Mouse (Mus musculus): ENCODE measurements around the gene Heg1.
A peak's percentile ranks its signal among the peaks of the same experiment; 100 is the strongest.

The Heg1 gene

DNA sequence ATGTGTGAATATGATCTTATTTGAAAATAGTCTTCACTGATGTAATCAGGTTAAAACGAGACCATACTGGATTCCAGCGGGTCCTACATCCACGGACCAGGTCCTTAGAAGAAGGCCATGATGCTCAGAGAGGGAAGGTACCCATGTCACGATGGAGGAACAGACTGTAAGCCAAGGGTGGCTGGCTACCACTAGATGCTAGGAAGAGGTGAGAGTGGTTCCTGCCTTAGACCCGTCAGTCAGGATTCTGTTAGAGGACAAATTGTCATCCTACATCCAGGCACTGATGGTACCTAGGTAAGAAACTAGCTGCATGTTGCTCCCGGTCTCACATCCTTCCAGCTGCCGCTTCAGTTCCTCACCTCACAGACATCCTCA, 6.9 kb upstream of the Heg1 start:
- DNase-seq (ENCODE audit: low spot score in 2 of 2) = no peak

DNA sequence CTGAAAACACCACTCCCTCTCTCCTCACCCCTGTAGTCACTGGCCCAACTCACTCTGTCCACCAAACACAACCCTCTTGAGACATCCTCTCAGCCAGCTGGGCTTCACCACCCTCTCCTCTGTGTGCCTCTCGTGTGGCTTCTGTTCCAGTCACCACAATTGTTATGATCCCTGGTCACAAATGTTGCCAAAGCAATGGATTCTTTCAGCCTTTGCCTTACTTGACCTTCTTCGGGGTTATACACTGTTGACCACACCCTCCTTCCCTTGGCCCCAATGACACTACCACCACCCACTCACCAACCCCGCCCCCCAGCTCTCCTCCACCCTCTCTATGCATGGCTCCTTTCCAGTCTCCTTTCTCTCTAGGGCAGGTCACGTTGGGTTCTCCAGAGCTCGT, 6.3 kb upstream of the Heg1 start:
- DNase-seq (ENCODE audit: low spot score in 2 of 2) = no peak

DNA sequence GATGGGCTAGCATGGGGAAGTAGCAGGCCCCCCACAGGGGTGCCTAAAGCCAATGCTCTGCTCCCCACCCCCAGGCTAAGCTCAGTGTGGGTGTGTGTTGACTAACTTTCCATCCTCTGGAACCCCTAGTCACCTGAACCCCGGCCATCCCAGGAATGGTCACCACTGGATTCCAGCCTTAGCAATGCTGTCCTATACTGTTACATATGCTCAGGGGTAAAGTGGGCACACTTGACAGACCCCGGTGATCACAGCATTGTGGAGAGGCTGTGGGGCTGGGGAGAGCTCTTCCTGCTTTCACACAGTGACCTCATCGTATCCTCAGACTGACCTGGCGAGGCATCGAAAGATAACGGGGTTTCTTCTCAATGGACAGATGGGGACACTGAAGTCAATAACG, 3.9 kb upstream of the Heg1 start:
- DNase-seq (ENCODE audit: low spot score in 2 of 2) = no peak

DNA sequence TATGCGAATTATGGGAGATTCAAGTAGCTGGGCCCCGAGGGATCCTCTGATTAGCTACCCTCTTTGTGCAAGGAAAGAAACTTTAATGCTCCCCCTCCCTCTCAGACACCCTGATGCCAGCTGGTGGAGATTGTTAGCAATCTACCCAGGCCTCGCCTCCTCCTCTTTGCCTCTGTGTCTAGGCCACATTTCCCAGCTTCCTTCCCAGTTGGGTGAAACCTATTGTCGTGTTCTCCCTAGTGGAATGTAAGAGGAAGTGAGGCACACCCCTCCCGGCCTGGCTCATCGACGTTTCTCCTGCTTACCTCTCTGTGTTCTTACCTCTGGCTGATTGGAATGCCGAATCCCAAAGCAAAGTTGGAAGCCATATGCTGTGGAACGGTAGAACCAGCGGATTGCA, 3.4 kb upstream of the Heg1 start:
- no peak for DNase-seq (ENCODE audit: low spot score in 2 of 2)

DNA sequence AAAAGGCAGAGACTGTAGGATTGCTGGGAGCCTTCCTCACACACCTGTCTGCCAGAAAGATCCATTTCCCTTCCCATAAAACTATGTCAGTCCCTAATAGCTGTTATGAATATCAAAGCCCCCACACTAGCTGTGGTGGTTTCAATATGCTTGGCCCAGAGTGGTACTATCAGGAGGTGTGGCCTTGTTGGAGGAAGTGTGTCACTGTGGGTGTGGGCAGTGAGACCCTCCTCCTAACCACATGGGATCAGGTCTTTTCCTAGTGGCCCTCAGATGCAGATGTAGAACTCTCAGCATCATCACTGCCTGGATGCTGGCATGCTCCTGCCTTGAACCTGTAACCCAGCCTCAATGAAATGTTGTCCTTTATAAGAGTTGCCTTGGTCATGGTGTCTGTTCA, 2.5 kb upstream of the Heg1 start:
- no peak for DNase-seq (ENCODE audit: low spot score in 2 of 2)

DNA sequence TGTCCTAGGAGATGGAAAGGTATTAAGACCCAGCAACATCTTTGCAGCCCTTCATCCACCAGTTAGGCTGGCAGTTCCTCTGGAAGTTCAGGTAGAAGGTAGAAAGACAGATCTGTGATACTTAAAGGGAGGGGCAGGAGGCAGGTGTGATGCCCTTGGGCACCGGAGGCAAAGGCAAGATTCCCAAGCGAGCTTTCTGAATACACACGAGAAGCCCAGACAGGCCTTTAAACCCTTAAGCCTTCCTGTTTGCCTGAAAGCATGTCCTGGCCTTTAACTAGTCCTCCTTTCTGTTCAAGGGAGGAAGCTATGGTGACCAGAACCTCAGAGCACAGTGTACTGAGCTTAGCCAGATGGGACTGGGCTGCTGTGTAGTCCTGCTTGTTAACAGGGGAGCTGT, 1.5 kb upstream of the Heg1 start:
- DNase-seq (ENCODE audit: low spot score in 2 of 2) = no peak

DNA sequence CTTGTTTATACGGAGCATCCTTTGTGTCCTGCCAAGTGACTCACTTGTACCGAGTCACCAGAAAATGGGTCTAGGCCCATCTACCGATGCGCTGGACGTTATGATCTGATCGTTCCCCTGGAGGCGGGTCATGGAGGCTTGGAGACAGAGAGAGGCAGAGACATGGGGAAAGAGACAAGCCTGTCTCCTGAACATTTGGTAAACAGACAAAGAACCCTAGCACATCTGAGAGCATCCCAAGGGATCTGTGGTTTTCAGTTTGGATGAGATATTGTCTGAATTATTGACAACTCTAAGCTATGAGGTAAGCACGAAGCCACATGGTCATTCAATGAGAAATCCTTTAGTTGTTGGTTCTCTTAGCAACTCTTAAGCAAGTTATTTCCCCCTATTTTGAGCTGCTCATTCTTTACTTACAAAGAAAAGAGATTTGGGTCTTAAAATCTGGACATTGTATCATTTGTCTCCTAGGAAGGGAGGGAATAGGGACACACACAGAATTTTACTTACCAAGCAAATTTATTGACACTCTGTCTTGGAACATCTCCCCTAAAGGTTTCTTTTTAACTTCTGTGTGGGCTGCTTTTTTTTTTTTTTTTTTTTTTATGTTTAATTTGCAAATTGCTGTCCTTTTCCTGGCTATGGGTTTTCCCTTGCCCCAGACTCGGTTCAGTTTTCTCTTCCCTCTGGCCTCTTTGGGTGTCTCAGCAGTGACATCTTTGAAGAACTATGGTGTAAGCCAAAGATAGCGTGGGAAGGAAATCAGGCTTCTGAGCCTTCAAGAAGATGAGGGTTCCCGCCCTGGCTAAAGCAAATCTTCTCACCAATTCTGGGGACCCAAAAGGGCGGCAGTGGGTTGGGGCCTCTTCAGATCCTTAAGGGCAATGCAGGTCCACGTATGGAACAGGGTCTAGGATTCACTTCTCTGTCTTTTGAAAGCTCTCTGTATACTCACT, 686 bp upstream of the Heg1 start:
- peak; percentile 17 to 25 for DNase-seq (ENCODE audit: low spot score in 2 of 2)

DNA sequence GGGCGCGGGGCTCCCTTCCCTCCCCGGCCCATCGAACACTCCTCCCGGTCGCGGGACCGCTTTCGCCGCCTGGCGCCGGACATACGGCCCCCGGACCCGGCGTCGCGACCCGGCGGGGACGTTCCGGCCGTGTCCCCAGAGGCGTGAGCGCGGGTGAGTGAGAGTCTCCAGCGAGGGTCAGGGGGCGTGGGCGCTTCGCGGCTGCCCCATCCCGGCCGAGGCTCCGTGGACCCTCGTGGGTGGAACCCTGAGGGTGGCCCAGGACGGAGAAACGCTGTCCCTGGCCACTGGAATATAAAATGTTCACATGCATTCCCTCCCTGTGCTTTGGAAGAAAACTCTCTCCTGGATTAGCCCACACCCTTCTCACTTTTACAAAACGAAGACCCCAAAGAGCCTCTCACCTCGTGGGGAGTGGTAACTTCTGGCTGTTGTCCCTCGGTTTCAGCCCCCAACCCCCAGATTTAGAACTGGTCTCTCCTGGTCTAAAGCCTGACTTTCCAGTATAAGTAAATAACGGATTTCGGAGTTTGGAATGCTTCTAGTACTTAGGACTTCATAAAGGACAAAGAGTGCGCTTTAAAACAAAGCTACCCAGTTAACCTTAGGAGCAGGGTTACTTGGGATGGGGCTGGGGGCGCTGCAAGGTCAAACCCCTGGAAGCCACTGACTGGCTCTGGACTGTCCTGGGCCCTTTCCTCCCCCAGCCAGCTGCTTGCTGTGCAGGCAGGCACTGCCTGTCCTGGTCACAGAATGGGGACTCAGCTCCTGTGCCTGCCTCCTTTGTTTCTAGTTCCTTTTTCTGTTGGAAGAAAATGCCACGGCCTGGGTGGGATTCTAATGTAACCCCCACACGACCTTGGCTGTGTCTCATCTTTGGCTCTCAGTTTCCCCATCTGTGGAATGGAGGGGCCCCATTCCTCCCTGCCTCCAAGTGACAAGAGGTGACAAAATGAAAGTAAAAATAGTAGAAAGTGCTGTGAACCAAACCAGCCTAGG, 832 bp downstream of the Heg1 start:
- peak; percentile 25 to 26 for DNase-seq (ENCODE audit: low spot score in 2 of 2)

DNA sequence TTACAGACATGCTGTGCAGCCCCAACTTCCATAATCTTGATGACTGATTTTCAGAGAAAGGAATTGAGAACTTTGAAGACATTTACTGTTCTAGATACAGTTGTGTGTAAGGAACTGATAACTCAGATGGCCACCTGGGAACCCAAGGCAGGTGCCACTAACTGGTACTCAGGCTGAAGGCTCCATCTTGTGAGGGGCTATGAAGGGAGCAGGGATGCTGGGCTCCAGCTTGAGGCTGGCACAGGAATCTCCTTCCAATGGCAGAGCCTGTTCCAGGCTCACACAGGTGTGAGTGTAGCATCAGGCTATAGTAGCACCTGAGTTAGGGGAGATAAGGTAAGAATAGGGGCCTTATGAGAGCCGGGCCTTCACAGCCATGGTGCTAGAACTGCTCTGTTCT, 1.9 kb downstream of the Heg1 start:
- no peak for DNase-seq (ENCODE audit: low spot score in 2 of 2)

DNA sequence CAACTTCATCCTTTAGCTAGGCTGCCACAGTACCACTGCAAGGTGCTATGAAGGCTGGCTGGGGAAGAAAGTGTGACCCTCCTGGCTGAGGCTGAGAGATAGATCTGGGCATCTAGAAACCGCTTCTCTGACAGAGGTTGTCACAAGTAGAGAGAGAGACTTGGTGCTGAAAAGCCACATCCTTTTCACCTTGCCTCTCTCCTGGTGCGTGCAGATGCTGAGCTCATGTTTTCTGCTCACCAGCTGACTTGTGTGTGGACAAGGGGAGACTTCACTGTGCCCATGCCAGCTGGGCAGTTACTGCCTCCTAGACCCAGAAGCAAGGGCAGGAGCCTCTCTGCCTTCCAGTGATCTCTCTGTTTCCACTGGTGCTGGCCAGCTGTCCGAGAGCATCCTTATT, 3.6 kb downstream of the Heg1 start:
- DNase-seq (ENCODE audit: low spot score in 2 of 2) = peak; percentile 56 to 62

DNA sequence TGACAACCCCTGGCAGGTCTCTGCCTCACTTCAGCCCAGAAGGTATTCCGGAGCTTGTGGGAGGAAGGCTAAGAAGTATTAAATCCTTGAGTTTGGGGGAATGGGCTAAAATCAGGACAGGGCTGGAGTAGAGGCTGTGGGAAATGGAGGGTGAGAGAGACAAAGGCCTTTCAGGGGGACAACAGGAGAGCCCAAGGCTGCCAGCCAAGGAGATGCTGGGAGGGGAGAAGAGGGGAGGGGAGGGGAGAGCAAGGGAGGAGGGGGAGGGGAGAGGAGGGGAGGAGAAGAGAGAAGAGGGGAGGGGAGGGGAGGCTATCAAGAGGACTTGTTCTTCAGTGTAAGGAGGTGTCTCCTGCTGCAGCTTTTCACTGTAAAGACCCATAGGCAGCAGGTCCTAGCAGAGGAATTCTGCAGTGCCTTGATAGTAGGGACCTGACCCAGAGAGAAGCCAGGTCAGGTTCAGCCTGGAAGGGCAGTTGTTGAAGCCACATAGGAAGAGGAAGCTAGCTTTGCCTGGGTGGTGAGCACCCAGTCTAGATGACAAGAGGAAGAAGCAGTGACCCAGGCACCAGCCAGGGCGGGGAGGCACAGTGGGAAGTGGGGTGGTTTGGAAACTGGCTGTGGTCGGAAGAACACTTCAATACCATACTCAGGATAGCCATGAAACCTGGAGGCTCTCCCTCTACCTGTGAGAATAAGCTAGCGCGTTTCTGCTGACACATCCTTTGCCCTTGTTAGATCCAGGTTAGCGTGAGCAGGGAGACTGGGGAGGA, 7.0 kb downstream of the Heg1 start:
- DNase-seq (ENCODE audit: low spot score in 2 of 2) = peak in 1 of 2 experiments; percentile 26

DNA sequence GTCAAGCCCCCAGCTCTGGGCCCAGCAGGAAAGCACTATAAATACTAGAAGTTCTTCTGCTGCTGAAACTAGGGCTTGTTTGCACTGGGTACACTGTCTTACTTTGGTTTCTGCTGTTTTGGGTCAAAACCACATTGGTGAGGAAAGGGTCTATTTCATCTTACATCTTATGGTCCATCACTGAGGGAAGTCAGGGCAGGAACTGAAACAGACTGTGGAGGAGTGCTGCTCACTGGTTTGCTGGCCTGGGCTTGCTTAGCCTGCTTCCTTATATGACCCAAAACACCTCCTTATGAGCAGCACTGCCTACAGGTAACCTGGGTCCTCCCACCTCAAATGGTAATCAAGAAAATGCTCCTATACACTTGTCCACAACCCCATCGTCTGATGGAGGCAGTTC, 9.4 kb downstream of the Heg1 start:
- DNase-seq (ENCODE audit: low spot score in 2 of 2) = no peak

DNA sequence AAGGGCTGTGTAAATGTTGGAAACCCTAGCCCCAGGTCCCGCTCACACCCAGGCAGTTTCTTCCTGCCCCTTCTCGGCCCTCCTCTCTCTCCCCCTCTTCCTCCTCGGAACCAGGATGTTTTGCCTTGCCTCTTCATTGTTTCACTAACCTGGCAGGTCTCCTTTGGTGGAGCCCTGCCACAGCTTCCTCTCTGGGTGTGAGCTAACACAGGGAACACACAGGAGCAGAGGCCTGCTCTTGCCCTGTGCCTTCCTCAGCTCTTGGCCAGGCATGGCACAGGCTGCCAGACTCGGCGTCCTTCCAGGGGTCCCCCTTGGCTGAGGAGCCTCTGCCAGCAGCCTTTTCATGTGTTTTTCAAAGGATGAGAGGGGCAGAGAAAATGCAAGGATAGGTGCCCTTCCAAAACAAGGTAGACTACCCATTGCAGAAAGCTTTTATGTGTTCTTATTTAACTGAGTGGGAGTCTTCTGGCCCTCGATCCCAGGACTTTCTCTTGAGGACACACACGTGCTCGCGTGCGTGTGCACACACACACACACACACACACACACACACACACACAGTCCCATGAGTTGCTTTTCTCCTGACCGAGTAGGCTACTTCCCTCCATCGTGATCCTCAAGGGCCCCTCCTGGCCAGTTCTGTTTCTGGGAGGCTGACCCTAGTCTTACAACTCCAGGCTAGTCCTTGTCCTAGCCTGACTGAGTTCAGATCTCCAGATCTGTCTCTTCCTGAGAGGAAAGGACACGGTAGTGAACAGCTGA, 12.8 kb downstream of the Heg1 start:
- no peak for DNase-seq (ENCODE audit: low spot score in 2 of 2)

DNA sequence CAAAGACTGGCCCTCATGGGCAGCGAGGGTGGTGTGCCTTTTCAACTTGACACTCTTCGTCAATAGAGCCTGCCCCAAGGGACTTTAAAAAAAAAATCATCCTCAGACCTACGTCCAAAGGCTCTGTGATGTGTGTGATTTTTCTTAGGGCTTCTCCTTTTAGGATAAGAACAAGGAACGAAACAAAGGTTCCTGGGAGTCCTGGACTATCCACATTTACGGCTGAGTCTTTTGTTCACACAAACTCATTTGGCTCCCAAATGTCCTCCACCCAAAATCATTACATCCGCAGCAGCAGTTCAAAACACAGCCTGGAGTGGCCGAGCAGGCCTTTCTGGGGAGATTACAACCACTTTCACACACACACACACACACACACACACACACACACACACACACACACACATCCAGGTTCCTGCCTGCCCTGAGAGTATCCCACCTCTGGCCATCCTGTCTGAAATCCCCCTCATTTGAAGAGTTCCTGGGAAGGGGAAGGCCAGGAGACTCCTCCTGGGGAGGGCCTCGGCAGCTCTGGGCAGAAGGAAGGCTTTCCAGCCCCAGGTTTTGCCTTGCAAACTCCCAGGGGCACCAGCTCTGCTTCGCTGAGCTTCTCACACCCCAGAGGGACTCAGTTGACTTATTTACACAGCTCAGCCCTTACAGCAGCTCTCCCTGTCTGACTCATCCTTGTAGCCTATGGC, 13.6 kb downstream of the Heg1 start:
- no peak for DNase-seq (ENCODE audit: low spot score in 2 of 2)

DNA sequence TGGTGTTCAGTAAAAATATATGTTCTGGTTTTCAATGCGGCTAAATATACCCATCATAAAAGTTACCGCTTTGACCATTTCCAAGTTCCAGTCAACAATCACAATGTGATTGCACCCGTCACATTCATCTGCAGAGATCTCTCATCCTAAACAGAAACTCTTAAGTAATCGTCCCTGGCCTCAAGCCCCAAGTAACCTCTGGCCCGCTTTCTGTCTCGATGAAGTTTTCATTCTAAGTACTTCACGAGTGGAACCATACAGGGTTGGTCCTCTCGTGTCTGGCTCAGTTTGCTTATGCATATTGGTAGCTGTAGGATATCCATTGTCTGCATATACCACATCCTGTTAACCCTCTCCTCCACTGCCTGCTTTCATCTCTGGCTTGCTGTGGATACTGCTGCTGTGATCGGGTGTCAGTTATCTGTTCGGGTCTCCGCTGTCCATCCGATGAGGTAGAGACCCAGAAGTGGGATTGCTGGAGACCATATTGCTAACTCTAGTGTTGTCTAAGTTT, 14.2 kb downstream of the Heg1 start:
- no peak for DNase-seq (ENCODE audit: low spot score in 2 of 2)

DNA sequence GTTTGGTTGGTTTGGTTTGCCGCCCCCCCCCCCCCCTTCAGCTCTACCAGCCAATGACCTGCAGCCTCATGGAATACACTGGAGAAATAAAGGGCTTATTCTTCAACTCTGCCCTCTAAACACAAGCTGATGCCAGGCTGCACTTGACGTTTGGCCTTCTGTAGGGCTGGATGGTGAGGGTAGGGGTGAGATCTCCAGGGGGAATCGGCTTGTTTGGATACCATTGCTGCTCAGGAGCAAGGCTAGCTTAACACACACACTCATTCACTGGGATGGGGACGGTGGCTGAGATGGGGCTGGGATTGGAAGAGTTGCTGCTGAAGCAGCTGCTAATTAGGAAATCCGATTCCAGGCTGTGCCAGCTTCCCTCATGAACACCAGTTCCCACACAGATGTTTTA, 16.4 kb downstream of the Heg1 start:
- no peak for DNase-seq (ENCODE audit: low spot score in 2 of 2)

DNA sequence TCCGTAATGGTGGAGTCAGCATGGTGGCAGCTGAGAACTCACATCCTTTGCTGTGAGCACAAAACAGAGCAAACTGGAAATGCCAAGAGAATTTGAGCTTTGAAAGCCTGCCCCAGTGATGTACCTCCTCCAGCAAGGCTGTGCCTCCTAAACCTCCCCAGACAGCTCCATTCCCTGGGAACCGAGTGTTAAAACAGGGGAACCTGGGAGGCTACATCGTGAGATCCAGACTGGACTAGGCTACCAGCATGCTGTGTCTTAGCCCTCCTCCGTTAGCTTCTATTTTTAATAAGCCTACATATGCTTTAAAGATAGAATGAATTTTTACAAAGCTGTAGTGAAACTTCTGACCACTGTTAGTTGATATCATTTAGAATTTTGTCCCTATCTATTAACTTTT, 17.7 kb downstream of the Heg1 start:
- DNase-seq (ENCODE audit: low spot score in 2 of 2) = no peak

DNA sequence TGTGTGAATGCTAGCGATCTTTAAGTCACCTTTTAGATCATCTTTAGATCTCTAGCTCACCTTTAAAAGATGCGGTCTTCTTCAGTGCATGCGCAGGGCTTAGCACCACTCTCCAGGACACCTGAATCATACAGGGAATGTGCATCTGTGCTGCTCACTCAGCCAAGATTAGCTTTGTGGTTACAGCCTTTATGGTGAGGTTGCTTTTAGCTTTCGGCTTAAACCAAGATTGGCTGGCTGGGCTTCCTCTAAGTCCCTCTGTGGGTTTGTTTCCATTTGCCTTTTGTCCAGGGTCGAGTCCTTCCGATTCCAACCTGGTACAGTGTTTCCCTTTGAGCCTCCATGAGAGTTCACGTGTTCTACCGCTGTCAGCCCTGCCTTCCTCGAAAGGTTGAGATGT, 20.1 kb downstream of the Heg1 start:
- no peak for DNase-seq (ENCODE audit: low spot score in 2 of 2)

DNA sequence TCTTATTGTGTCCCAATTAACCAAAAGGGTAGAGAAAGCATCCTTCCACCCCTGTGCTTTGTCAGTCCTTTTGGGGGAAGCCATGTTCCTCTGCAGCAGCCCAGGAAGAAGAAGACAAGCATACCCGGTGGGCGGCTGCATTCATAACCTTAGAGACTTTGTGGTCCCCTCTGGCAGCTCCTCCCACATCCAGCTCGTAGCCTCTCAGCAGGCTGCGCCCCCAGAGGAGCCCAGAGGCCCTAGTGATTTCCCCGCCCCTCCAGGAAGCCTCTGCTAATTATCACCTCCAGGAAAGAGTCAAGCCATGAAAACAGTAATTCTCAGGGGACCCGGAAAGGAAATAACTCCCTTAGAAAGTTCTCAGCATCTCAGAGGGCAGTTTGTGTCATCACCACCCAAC, 21.1 kb downstream of the Heg1 start:
- DNase-seq (ENCODE audit: low spot score in 2 of 2) = no peak

Data from thymus, postnatal 10 days (tissue).